Mouse (Mus musculus) spleen, adult 2 months (tissue): ENCODE data around the gene Cntn2.

Experiments
- CTCF ChIP-seq: fragments of 200-500 bp; IDR thresholded peaks from 2 replicates; pipeline ENCODE4 v1.5.1; 2011; ENCODE audit warnings: mild to moderate bottlenecking, inconsistent platforms; ENCODE audit not compliant: insufficient read depth, insufficient read length, insufficient replicate concordance; ENCODE audit errors: extremely low read depth
- POLR2A ChIP-seq: fragments of 200-500 bp; IDR thresholded peaks from 2 replicates; pipeline ENCODE4 v1.6.1; 2011; ENCODE audit warnings: low read depth, low read length, inconsistent platforms

DNA sequence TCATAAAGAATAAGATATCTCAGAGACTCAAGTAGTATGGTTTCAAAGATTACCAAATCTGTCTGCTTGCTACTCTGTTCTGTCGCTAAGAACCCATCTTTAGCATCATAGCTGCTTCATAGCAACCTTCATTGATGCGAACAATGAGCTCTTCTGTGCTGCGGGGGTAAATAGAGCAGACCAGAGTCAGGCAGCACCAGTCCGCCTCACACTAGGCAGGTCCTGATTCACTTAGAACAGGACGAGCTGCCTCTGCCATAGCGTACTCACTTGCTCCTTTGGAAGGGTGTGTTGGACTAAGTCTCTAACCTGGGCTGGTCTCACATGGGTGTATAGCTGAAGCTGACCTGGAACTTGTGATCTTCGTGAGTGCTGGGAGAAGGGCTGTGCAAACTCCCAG is 37.0 kb downstream of the Cntn2 start, which contains the start of gene Tmem81:
- TF ChIP-seq CTCF (no peak), POLR2A (no peak)
